Mouse (Mus musculus): ENCODE results near the gene Slc25a10. TPM values are rescaled to one million over a fixed set of nuclear protein-coding genes. Genes with fewer than 3 reads are reported as not detected.

The Slc25a10 gene
- polyA plus RNA-seq (2012; rRNA removed), result 30.6 and 35.8 TPM in 2 replicates

- peak; percentile 76 to 88 for DNase-seq (ENCODE audit: extremely low spot score in 1 of 2, low spot score in 1 of 2)
These were observed at the start of gene Slc25a10 for GRCm38 (mm10) chr11:120491317-120492023. Gene Slc25a10, plus strand, starts transcription at chr11:120491840.

- DNase-seq (ENCODE audit: extremely low spot score in 1 of 2, low spot score in 1 of 2), result no peak
These were observed 49.3 kb upstream of the Slc25a10 start, which contains the start of gene Tspan10 for GRCm38 (mm10) chr11:120442344-120442743. Gene Tspan10, plus strand, starts transcription at chr11:120442644.

DNA sequence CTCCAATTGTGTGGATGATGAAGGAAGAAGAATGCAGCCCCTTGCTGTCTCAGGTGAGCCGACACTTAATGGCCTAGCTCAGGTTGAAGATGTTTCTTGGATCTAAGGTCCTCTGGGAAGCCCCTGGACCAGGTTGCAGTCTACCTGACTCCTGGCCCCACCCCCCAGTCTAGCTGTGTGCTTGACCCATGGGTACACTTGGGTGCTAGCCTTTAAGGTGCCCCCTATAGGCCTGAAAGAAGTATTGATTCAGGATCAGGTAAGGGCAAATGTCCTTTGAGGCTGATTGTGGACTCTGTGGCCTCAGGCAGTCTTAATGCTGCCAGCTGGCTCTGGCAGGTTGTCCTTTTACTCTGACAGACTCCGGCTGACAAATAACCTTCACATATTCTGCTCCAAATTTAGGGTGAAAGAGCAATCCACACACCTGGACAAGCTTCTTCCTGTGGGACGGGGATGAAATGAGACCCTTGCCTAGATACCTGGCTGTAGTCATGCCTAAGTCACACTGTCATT is 48.8 kb upstream of the Slc25a10 start:
- DNase-seq (ENCODE audit: extremely low spot score in 1 of 2, low spot score in 1 of 2), result no peak

DNA sequence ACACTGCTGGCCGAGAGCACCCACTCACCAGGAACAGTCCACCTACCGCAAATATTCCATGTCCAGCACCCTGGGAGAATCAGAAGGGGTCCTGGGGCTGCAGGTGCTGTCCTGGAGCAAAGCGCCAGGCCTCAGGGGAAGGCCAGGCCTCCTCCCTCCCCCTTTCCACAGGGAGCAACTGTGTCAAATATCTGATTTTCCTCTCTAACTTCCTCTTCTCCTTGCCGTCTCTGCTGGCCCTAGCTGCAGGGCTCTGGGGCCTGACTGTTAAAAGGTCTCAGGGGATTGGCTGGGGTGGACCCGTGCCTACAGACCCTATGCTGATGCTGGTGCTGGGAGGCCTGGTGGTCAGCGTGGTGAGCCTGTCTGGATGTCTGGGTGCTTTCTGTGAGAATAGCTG is 47.5 kb upstream of the Slc25a10 start:
- no peak for DNase-seq (ENCODE audit: extremely low spot score in 1 of 2, low spot score in 1 of 2)

DNA sequence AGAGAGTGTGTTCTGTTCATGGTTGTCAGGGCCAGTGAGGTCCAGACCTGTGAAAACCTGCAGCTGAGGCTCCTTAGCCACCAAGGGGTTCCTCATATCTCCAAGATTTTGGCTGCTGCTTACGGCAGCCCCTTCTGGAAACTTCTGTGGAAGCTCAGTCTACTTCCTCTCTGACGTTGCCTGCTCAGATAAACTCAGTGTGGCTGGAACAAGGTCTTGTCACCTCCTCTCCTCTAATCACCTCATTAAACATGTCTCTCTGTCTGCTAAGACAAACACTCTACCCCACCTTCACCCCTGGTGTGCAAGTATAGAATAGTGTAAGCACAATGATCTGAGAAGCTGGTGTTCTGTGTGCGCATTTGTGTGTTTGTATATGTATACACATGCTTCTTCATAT is 46.2 kb upstream of the Slc25a10 start:
- no peak for DNase-seq (ENCODE audit: extremely low spot score in 1 of 2, low spot score in 1 of 2)

- no peak for DNase-seq (ENCODE audit: extremely low spot score in 1 of 2, low spot score in 1 of 2)
These were observed 44.5 kb upstream of the Slc25a10 start for GRCm38 (mm10) chr11:120447179-120447578.

DNA sequence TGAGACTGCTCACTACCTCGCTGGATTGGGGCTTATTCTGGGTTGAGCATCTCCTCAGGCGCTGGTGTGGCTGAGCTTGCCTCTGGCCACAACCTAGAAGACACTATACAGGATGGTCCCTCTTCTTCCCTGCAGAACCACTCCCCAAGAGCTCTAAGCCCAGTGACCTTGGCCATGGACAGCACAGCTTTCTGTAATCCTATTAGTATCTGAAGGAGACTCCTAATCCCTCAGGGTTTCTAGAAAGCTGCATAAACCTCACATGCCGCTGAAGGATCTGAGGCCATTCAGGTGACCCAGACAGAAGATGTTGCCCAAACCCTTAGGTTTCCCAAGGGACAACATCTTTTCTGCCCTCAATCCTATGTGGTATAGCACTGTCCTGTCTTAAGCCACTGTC is 39.4 kb upstream of the Slc25a10 start:
- no peak for DNase-seq (ENCODE audit: extremely low spot score in 1 of 2, low spot score in 1 of 2)

GRCm38 (mm10) chr11:120453306-120453705 is 38.3 kb upstream of the Slc25a10 start, which contains the start of gene Pde6g:
Gene Pde6g, minus strand, starts transcription at chr11:120453500.
- DNase-seq (ENCODE audit: extremely low spot score in 1 of 2, low spot score in 1 of 2), result no peak

GRCm38 (mm10) chr11:120454965-120455364 is 36.7 kb upstream of the Slc25a10 start:
- no peak for DNase-seq (ENCODE audit: extremely low spot score in 1 of 2, low spot score in 1 of 2)

DNA sequence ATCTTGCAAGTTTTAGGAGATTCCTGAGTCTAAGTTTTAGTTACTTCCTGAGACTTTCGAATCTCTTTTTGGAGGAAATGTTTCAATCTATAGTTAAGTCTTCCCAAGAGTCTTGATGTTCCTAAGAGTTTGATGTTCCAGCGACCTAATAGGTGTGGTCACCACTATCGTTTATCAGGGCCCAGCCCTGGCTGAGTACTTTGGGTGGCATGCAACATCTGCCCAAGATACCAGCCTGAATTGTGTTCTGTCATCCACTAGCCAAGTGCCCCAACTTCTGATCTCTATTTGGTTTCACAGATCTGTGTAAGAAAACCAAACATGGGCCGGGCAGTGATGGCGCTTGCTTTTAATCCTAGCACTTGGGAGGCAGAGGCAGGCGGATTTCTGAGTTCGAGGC is 36.2 kb upstream of the Slc25a10 start:
- no peak for DNase-seq (ENCODE audit: extremely low spot score in 1 of 2, low spot score in 1 of 2)

DNA sequence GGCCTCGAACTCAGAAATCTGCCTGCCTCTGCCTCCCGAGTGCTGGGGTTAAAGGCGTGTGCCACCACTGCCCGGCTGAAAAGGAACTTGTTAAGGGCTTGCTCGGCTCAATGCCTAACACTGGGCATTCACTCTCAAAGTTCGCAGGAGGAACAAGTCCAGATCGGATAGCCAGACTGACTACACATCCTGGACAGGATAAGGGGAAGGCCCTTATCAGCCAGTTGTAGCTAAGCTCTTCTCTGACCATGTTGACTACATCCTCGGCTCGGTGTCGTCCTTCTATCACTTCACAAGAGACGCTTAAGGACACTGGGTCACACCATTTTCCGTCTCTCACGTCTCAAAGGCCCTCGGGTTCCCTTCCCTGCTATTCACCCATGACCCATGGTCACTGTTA is 34.3 kb upstream of the Slc25a10 start:
- no peak for DNase-seq (ENCODE audit: extremely low spot score in 1 of 2, low spot score in 1 of 2)

DNA sequence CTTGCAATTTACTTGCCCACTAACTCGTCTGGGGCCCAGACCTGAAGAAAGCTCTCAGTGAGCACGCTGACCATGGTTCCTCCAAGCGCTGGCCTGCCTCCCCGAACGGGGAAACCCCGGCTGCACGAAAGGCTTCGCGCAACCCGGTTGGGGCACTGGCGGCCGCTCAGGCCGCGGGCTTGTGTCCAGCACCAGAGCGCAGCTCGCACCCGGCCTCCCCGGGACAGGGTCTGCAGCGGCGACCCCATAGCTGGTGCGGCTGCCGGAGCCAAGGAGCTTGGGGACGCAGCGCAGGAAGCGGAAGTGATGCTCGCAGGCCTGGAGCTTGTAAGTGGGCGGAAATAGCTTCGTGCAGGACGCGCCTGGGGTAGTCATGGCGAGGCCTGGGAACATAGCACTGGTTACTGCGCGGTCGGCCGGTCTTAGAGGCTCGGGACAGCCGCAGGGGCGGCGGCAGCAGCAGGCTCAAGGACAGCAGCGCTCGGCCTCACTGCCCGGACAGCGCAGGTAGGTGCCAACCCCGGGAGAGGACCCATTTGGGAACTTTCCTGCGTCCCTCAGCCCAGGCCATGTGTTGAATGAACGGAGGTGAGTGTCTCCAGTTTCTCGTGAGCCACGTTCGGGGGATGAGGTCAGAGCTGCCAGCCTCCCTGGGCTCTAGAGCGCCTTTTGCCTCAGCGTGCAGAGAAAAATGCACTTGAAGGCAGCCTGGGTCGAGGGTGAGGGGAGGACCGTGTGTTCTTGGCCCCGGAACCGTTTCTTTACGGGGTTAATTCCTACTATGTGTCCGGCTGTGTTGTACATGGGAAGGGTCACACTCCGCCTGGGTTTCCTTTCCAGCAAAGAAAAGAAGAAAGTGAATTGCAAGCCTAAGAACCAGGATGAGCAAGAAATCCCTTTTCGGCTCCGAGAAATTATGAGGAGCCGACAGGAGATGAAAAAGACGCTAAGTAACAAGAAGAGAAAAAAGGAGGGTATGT is 33.6 kb upstream of the Slc25a10 start, which contains the start of the genes Oxld1 and Ccdc137:
Gene Oxld1 (minus strand): TSS at position 297 of the 980 bp plus-strand sequence.
Gene Ccdc137 (plus strand): TSS at position 344 of the 980 bp plus-strand sequence.
- DNase-seq (ENCODE audit: extremely low spot score in 1 of 2, low spot score in 1 of 2), result peak; percentile 47 to 75

DNA sequence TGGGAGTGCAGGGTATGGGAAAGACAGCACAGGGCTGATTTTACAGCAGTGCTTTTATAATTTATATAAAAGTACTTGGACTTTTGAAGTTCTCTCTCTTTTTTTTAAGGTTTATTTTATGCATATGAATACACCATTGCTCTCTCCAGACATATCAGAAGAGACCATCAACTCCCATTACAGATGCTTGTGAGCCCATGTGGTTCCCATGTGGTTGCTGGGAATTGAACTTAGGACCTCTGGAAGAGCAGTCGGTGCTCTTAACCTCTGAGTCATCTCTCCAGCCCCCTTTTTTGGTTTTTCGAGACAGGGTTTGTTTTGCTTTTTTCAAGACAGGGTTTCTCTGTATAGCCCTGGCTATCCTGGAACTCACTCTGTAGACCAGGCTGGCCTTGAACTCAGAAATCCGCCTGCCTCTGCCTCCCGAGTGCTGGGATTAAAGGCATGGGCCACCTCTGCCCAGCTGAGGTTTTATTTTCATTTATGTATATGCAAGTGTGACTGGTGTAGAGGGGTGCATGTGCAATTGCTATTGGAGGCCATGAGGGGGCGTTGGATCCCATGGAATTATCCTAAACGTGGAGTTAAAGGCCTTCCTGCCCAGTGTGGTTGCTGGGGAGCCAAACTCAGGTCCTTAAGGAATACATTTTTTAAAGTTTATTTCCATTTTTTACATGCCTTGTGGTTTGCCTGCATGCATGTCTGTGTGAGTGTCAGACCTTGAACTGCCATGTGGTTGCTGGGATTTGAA is 32.6 kb upstream of the Slc25a10 start:
- DNase-seq (ENCODE audit: extremely low spot score in 1 of 2, low spot score in 1 of 2), result no peak

- DNase-seq (ENCODE audit: extremely low spot score in 1 of 2, low spot score in 1 of 2), result no peak
These were observed 28.1 kb upstream of the Slc25a10 start for GRCm38 (mm10) chr11:120463536-120463935.

DNA sequence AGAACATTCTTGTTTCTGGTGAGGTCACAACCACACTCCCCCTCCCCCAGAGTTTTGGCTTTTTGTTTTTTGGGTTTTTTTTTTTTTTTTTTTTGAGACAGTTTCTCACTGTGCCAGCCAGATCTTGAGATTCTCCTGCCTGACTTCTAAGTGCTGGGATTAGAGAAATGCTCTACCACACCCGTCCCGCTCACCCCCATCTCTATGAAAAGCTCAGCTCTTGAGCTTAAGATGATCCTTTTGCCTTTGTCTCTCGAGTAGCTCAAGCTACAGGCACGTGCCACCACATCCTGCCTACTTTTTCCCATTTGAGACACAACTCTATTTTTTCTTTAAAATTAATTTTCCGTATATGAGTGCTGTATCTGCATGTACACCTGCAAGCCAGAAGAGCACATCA is 27.3 kb upstream of the Slc25a10 start:
- DNase-seq (ENCODE audit: extremely low spot score in 1 of 2, low spot score in 1 of 2), result no peak

GRCm38 (mm10) chr11:120465521-120465920 is 26.1 kb upstream of the Slc25a10 start:
- no peak for DNase-seq (ENCODE audit: extremely low spot score in 1 of 2, low spot score in 1 of 2)

- DNase-seq (ENCODE audit: extremely low spot score in 1 of 2, low spot score in 1 of 2), result peak; percentile 94 to 96
These were observed 24.4 kb upstream of the Slc25a10 start, which contains the start of gene Arl16 for GRCm38 (mm10) chr11:120467051-120467735. Gene Arl16, minus strand, starts transcription at chr11:120467607.

GRCm38 (mm10) chr11:120467736-120468092 is 23.9 kb upstream of the Slc25a10 start:
- DNase-seq (ENCODE audit: extremely low spot score in 1 of 2, low spot score in 1 of 2), result no peak

DNA sequence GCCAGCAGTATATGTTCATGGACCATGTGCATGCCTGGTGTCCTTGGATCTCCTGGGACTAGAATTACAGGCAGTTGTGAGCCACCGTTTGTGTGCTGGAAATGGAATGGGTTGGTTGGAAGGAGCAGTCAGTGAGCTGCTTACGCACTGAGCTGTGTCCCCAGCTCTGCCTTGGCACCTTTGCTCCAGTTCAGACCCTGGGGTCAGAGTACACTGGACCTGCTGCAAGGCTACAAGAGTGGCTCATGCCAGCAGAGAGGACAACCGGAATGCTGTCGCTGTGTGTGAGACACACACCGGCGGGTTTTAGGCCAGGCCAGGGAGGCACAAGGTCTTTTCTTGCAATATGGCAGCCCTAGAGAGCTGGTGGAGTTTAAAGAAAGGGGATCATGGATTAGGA is 19.6 kb upstream of the Slc25a10 start:
- no peak for DNase-seq (ENCODE audit: extremely low spot score in 1 of 2, low spot score in 1 of 2)
